Mouse (Mus musculus) A20 (cell line): Measurements from ENCODE around the gene Akt2.

Experiments used
- DNase-seq: peaks from one replicate; pipeline ENCODE4 v3.0.0-alpha.2; 2011; ENCODE audit warnings: low read depth, low spot score

Akt2 gene

DNA sequence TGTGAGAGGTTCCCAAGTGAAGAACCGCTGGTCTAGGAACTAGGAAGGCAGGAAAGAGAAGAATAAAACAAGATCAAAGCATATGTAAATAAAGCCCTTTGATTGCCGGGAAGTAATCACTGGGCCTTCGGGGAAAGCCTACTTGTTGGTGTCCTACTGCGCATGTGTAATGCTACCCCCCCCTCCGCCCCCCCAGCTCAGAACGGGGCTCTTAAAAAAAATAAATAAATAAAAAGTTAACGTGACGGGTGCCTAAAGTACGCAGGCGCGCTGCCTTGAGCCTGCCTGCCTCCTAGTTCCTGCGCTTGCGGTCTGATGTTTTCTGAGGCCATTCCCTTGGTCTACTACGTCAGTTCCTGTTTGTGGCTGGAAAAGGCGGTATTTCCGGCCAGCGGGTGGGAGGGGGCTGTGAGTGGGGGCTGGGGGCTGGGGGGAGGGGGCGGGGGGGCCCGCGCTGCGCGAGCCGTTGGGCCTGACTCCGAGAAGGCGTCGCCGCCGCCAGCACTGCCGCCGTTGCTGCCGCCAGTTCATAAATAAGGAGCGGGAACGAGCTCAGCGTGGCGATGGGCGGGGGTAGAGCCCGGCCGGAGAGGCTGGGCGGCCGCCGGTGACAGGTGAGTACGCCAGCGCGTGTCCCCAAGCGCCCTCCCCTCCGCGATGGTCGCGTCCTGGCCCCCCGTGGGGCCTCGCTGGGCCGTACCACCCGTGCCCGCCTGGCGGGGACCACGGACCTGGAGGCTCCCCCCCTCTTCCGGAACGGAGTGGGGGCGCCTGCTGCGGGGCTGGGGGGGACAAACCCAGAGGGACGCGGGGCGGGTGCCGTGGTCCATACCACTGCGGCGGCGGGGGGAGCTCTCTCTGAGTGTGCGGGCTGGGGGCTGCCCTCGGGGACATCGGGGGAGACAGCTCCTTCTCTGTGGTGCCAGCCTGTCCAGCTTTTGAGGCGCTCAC is at the start of gene Akt2:
Gene Akt2 (plus strand): TSS at position 287 of the 951 bp plus-strand sequence.
- peak; percentile 98 for DNase-seq

DNA sequence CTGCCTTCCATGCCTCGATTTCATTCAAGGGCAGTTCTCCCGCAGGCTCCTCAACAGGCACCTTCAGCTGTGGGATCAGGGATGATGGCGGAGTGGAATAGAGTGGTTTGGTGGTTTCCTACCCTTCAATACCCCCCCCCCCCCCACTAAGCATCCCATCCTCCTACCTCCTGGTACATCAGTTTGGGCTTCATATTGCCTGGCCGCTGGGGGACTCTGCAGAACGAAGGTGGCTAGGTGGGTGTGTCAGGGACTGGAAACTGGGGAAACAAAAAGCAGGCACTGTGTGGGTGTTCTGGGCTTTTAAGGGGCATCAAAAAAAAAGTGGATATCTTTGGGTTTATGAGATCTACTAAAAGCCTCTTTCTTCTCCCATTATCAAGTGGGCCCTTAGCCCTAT is 49.4 kb upstream of the Akt2 start:
- DNase-seq: no peak

DNA sequence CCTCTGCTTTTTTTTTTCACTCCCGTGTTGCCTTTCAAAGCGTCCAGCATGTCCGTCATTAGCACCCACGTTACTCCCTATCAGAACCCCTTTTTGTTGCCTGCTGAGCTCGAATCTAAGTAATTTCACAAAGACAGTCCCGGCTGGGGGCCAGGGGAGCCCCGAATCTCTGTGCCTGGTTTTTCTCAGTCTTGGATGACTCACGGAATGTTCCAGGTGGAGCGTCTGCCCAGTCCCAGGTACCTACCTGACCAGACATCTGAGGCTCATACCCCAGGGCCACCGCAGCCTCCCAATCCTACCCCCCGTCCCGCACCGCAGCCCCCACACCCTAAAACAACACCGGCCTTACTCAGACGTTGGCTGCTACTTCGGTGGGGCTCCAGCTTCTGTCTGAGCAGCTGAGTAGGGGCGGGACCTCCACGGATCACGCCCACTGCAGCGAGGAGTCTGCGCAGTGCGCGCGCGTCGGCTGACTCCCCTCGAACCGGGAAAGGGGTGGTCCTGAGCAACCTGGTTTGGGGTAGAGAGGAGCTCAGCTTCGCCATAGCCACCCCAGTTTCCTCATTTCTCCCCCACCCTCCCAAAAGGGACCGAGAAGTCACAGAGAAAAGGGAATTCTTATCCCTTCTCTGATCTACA is 48.8 kb upstream of the Akt2 start:
- DNase-seq: peak; percentile 91

DNA sequence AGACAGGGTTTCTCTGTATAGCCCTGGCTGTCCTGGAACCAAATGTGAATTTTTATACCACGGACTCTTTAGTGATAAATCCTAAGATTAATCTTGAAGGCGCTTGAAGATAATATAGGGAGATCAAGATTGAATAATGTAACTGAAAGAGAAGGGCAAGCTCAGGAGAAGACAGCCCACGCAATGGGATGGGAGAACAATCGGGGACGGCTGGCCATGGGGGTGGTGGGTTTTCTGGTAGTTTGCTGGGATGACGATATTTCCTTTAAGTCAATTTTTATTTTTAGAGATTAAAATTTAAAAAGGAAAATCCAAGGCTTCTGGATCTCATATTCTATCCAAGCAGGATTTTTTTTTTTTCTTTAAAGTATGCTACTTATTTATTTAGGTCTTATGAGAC is 48.3 kb upstream of the Akt2 start:
- DNase-seq: no peak

DNA sequence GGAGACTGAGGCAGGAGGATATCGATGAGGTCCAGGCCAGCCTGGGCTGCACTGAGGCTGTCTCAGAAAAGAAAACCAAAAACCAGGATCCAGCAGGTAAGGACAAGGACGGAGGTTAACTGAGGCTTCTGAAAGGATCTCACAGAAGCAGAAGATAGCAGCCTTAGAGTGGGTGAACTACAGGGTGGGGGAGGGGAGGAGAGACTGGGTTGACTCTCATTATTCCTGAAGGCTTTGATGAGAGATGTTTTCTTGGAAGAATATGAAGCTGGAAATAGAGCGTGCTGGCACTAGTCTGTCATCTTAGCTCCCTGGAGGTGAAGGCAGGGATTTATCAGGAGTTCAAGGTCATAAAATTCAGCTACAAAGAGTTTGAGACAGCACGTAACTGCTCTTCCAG is 47.5 kb upstream of the Akt2 start:
- no peak for DNase-seq

DNA sequence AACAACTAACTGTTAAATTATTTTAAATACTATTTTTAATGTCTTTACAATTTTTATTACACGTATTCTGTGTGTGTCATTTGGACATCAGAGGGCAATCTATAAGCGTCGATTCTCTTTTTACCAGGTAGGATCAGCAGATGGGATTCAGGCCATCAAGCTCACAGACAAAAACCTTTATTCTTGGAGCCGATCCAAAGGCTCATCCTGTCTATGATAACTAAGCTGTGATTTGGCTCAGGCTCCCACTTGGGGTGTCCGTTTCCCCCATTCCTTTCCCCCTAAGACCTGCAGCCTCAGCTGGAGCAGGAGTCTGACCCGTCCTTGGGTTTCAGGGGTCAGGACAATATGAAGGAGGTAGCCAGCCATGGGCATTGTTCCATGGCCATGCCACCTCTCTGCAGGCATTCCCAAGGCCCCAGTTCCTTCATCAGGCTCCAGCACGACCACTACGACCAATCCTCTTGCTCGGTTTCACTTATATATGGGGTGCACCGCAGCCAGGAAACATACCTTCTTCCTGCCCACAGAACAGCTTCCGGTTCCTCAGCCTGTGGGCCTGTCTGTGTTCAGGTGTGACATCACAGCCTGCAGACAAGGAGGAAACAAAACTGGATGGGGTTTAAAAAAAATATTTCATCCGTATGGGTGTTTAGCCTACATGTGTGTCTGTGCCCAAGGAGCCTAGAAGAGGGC is 46.5 kb upstream of the Akt2 start:
- peak; percentile 89 for DNase-seq

DNA sequence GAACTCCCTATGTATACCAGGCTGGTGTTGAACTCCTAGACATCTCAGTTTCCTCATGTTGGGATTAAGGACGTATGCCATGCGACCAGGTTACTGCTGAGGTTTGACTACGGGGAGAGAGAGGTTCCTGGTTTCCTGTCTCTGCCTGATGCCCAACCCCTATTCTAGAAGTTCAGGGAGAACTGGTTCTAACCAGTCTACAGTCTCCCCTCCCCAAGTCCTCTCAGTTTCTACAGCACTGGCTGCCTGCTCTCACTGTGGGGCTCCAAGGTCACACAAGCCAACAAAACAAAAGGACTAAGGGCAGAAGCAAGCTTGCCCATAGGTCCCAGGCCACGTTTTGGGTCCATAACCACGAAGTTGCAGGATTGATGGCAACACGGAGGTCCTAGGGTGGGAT is 41.8 kb upstream of the Akt2 start:
- DNase-seq: no peak

DNA sequence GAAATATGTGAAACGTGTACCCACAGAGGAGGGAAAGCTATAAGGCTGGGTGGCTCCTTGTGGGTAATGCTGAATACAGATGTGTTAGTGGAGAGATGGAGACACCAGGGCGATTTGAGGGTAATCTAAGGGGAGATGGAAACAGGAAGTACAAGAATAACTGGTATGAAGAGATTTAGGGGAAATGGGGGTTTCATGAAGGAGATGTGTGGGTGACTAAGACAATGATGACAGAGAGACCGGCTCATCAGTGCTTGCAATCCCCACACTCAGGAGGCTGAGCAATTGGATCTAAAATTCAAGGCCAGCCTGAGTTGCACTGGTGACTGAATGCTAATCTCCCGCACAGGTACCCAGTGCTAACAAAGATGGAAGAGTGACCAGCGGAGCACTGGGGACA is 39.3 kb upstream of the Akt2 start:
- DNase-seq: no peak

DNA sequence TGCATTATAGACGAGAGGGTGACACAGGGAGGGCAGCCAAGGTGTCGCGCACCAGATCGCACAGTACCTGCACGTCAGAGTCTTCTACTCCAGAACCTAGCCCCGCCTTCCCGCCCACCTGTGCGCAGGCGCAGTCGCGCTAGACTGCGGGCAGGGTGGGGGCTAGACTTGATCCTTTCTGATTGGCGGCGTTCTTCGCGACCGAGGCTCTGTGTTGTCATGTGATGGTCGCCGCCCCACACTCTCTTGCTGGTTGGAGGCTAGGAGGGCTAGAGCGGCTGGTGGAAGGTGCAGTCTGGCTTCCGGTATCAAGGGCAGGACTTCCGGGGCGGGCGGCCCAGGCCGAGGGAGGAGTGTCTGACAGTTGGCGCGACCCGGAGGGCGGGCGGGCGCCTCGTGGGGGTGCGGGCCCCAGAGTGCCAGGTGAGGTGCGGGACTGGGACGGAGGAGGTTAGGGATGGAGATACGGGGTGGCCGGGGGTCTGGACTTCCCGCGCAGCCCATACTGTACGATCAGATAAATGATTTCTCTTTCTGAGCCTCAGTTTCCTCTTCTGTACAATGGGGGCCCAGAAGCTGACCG is 38.3 kb upstream of the Akt2 start, which contains the start of the genes Pld3 and 2310022A10Rik:
Gene Pld3 (minus strand): TSS at position 288 of the 583 bp plus-strand sequence.
Gene 2310022A10Rik (plus strand): TSS at position 303 of the 583 bp plus-strand sequence.
- DNase-seq: peak; percentile 98

DNA sequence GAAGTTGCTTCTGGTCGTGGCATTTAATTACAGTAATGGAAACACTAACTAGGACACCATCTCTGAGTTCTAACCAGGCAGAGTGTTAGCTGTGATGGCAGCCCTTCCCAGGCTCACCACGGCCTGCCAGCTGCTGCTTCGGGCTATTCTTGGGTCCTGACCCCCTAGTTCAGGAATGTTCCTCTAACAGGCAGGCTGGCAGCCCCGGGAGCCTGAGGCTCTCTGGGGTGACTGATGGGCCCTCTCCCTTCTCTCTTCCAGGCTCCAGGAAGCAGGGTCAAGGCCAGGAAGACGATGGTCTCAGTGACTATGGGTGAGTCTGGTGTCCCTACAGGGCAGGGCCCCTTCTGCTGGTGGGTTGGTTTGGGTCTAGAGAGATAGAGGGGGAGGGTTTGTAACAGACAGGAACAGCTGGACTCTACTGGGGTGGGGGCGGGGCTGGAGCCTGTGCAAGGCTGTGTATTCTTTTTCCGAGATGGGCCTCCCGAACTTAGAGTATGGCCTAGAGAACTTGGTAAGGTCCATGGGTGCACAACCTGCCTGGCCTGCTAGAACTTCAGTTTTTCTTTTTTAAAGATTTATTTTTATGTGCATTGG is 31.0 kb upstream of the Akt2 start:
- no peak for DNase-seq

DNA sequence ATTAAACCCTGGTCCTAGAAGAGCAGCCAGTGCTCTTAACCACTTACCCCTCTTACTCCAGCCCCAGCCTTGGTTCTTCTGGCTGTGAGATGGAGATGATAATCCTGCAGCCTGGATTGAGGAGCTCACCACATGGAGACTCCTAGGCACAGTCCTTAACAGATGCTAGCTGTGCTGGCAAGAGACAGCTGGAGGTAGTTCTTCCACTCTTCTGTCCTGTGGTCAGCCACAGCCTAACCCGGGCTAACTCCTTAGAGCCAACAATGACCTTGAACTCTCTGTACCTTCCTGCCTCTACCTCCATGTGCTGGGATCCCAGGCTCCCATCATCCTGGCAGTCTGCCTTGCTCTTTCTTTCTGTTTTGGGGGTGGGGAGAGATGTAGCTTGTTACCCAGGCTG is 30.4 kb upstream of the Akt2 start:
- no peak for DNase-seq

DNA sequence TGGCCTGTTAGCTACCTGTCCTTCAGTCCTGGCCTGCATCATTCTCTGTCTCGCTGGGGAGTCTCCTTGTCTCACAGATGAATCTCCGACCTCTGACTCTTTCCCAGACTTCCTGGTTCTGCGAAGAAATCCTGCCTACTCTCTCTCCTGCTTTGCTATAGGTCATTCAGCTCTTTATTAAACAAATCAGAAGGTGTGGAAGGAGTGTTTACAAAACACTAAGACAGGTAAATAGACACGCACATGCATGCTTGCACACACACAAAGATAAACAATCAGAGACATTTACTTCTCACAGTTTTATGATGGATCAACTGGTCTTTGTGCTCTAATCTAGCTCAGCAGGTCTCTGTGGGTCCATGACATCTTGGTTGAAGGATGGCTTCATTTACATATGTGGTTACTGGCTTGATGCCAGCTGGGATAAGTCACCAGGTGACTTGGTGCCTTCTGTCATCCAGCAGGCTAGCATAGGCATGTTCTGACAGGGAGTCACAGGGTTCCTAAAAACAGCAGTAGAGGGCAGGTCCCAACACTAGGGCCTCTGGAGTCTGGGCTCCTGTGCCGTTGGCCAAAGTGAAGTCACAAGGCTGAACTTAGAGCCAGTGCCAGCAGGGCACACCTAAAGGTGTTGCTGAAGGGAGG is 21.6 kb upstream of the Akt2 start:
- peak; percentile 20 for DNase-seq

DNA sequence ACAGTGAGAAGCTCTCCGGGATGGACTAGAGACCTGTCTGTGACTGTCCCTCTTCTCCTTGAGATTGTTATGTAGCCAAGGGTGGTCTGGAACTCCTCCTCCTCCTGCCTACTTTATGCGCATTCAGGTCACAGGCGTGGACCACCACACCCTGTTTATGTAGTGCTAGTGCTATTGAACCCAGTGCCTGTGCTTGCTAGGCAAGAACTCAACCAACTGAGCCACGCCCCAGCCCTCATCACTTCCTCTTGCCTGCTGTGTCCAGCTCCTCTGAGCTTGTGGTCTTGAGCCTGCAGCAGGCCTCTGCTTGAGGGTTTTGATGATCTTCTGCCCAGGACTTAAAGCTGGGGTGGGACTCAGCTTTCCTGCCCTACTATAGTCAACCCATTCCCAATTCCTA is 19.2 kb upstream of the Akt2 start:
- DNase-seq: no peak

DNA sequence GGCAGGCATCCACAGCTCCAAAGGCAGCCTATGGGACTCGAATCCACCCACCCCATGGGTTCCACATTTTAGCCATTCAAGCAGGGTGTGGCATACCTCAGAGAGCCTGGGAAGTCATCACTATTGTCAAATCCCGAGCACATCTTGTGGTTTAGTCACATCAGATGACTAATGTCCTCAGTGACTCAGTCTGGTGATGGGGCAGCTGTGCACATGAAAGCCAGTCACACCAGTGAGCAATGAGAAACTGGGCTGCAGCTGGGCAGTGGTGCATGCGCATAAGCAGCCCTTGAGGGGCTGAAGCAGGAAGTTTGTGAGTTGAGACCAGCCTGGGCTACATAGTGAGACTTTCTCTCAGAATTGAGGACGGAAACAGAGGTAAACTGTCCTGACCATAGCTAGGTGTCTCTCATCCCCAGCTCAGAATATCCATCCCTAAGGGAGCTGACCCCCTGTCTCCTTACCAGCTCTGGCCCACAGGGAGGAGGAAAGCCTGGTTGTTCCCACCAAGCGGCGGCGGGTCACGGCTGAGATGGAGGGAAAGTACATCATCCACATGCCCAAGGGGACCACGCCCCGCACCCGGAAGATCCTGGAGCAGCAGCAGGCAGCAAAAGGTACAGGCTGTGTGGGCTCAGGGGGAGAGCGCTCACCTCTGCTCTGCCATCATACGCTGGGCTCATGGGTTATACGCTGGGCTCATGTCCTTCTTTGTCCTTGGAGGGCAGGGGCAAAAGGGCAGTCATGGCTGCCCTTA is 17.1 kb upstream of the Akt2 start:
- DNase-seq: no peak

DNA sequence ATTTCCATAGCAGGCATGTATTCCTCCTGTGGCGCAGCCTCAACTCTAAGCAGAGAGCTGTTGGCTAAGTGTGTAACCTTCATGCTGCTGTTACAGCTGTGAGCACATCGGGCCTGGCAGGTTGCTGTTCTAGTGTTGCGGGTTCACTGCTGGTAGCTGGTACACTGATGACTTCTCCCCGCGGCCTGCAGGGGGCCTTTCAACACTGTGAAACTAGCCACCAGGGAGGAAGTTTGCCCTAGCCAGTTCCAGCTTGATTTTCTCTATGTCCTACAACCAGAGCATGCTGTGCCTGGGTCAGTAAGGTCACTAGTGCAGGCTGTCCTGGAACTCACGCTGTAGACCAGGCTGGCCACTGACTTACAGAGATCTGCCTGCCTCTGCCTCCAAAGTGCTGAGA is 14.4 kb upstream of the Akt2 start:
- DNase-seq: peak; percentile 75

DNA sequence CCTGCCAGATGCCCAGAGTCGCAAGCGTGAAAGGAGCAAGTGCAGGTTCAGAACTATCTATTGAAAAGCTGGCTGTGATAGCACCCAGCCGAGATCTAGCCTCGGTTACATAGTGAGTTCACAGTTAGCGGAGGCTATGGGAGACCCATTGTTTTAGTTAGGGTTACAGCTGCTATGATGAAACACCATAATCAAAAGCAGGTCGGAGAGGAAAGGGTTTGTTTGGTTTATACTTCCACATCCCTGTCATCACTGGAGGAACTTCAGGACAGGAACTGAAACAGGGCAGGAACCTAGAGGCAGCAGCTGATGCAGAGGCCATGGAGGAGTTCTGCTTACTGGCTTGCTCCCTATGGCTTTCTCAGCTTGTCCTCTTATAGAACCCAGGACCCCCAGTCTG is 13.8 kb upstream of the Akt2 start:
- DNase-seq: no peak

DNA sequence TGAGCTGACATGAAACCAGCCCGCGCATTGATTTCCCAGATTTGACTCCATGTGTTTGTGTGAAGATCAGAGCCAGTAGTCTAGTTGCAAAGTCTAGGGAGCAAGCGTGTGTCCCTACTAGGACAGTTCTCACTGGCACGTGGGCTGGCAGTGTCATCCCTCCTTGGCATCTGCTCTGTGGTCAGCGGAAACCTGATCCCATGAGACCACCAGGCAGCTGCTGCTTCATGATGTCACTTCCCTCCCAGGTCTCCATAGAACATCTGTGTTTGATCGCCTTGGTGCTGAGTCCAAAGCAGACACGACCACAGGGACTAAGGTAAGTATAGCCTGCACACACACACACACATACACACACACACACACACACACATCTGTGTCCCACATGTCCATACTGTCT is 12.9 kb upstream of the Akt2 start:
- no peak for DNase-seq

DNA sequence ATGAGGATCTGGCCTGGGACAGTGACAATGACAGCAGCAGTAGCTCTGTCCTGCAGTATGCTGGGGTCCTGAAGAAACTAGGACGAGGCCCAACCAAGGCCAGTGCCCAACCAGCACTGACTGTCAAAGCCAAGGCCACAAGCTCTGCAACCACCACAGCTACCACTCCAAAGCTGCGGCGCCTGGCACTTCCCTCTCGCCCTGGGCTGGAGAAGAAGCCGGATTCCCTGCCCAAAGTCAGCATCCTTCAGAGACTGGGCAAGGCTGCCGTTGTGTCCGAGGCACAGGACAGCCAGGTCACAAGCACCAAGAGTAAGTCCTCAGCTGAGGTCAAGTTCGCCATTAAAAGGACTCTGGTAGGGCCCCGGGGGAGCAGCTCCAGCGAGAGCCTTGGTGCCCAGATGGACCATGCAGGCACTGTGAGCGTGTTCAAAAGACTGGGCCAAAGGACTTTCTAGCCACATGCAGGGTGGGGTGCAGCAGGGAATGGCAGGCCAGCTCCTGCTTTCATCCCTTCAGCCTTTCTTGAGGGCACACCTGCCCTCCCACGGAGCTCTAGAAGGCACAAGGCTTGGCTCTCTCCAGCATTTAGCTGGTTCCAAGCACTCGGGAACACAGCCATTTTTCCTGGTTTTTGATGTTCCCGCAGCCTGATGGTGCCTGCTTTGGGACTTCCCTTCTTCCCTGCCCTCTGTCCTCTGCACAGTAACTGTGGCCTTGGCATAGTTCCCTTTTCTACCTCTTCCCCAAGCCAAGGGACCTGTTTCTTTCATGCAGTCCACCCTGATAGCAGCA is 10.8 kb upstream of the Akt2 start:
- DNase-seq: no peak

DNA sequence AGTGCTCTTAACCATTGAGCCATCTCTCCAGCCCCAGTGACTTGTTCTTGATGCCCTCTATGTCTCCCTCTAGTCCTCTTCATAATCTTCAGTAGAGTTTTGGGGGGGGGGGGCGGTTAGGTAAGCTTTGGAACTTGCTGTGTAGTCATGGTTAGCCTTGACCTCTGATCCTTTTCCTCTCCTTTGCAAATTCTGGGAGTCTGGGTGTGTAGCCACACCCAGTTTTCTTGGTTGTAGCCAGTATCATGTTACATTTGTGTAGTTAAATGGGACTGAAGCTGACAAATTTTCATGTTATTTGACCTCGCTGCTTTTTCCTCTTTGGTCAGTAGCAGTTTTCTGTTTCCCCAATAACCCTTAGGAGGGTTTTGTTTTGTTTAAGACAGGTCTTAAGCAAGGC is 4.5 kb upstream of the Akt2 start:
- DNase-seq: no peak
